Mouse (Mus musculus): ENCODE measurements around the gene Ap1g1. TPM values are rescaled to one million over a fixed set of nuclear protein-coding genes. Genes with fewer than 3 reads are reported as not detected.
A peak's percentile ranks its signal among the peaks of the same experiment; 100 is the strongest.

The Ap1g1 gene
- 34.5 and 37.6 TPM in 2 replicates for polyA plus RNA-seq (2014; fragmentation: Nextera tagmentation; extraction: Ambion mirVana)

DNA sequence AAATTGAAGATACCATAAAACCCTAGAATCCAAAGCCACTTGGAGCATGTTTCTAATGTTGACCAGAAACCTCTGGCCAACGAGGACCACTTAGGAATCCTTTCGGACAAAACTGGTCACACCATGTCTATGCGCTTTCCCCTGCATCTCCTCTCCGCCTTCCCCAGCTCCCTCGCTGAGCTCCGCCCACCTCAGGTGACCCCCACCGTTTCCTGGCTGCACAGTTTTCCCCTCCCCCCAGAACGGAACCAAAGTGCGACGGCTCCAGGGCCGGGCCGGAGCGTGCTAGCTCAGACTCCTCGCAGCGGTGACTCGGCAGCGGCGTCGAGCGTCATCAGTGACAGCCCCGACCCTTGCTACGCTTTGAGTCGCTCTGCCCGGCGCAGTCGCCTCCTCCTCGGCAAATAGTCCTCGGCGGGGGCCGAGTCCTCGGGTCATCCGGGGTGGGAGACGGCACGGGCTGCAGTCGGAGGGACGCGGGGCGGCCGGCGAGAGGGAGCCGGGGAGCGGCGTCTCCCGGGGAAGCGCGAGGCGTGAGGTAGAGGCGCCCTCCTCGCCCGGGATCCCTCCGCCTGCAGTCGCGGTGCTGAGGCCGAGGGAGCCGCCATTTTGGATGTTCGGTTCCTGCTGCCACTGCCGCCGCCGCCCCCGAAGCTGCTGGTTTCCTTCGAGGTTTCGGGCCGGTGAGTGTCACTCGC lies at the start of gene Ap1g1:
Gene Ap1g1 (plus strand): TSS at position 275 of the 698 bp plus-strand sequence.
- Histone ChIP-seq H3K9me3 (ENCODE audit: control insufficient read depth, low read length) (no peaks in the 10 kb centered on the region), H3K4me2 (ENCODE audit: low read length) (peak within 1 kb of the TSS; percentile 93)
- under 1% methylated on average over 54 of the region's 64 CpGs for WGBS

DNA sequence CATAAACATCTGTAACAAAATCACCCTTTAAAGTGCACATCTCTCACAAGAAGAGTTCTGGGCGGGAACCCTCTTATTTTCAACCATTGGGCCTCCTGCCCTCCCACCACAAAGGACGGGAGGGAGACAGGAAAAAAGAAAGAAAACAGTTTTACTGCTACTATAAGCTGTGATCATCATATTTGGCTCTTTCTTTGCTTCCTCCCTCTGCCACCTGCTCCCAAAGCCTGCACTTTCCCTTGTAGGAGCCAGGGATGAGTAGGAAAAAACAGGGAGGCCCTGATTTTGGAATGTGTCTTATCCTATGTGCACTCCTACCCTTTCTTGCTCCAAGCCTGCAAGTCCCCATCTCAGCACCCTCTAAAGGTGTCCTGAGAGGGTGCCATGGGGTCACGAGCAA lies 47.3 kb upstream of the Ap1g1 start:
- DNase-seq (ENCODE audit: low spot score) (no peak), ATAC-seq (replicated peaks; ENCODE audit: low FRiP score, low TSS enrichment, low read depth) (no peak)
- Histone ChIP-seq H3K36me3 (ENCODE audit: control insufficient read depth, insufficient read depth, low read length) (peaks cover 70% of the 10 kb centered on the region), H3K9ac (ENCODE audit: low read length) (no peak overlapping the region), H3K27ac (ENCODE audit: low read depth) (no peak overlapping the region), H3K4me1 (replicated peaks; ENCODE audit: control insufficient read depth, insufficient read depth, low read length) (peaks cover under 1% of the 10 kb centered on the region; the same call in 1 of the 2 replicates), H3K27me3 (replicated peaks; ENCODE audit: control insufficient read depth, insufficient read depth, low read length) (no peaks in the 10 kb centered on the region), H3K4me2 (ENCODE audit: low read length) (no peak overlapping the region), H3K4me3 (ENCODE audit: low read depth, low read length) (no peak overlapping the region), H3K9me3 (ENCODE audit: control insufficient read depth, low read length) (no peaks in the 10 kb centered on the region)
- 75% methylated on average over 3 of the region's 3 CpGs for WGBS

More for the DNA sequence above, at the start of gene Ap1g1:
- Histone ChIP-seq H3K27ac (ENCODE audit: low read depth) (peak within 1 kb of the TSS; percentile 98), H3K4me1 (replicated peaks; ENCODE audit: control insufficient read depth, insufficient read depth, low read length) (peaks cover 16% of the 10 kb centered on the region), H3K4me3 (ENCODE audit: low read depth, low read length) (peak within 1 kb of the TSS; percentile 81), H3K9ac (ENCODE audit: low read length) (peak within 1 kb of the TSS; percentile 94), H3K36me3 (ENCODE audit: control insufficient read depth, insufficient read depth, low read length) (no peaks in the 10 kb centered on the region), H3K27me3 (replicated peaks; ENCODE audit: control insufficient read depth, insufficient read depth, low read length) (0 out of 2 replicates have a peak, but pooled peaks cover 3% of the 10 kb centered on the region)
- DNase-seq (ENCODE audit: low spot score) = peak; percentile 97
- peak; percentile 99 for ATAC-seq (replicated peaks; ENCODE audit: low FRiP score, low TSS enrichment, low read depth)

DNA sequence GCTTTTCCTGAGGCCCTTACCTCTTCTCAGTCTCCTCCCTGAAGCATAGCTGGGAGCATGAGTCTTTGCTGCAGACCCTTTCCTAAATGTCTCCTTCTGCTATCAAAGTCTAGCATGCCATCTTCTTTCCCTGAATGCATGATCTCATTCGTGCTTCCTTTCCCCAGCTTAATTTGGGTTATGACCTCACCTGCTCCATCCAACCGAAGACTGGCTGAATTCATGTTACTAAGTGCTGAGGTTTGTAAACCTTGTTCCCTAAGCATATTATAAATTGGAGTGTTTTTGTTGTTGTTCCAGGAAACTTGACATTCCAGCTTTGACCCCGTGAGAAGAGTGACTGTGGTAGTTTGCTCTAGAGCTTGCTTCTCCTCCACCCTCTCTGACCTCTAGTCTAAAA lies 44.3 kb upstream of the Ap1g1 start:
- no peak for DNase-seq (ENCODE audit: low spot score)
- ATAC-seq (replicated peaks; ENCODE audit: low FRiP score, low TSS enrichment, low read depth) = no peak
- Histone ChIP-seq H3K4me1 (replicated peaks; ENCODE audit: control insufficient read depth, insufficient read depth, low read length) (peaks cover 8% of the 10 kb centered on the region), H3K36me3 (ENCODE audit: control insufficient read depth, insufficient read depth, low read length) (peaks cover 53% of the 10 kb centered on the region), H3K27ac (ENCODE audit: low read depth) (no peak overlapping the region), H3K27me3 (replicated peaks; ENCODE audit: control insufficient read depth, insufficient read depth, low read length) (no peaks in the 10 kb centered on the region), H3K4me2 (ENCODE audit: low read length) (no peak overlapping the region), H3K9ac (ENCODE audit: low read length) (no peak overlapping the region), H3K4me3 (ENCODE audit: low read depth, low read length) (no peak overlapping the region), H3K9me3 (ENCODE audit: control insufficient read depth, low read length) (no peaks in the 10 kb centered on the region)
- WGBS = 83% methylated on average over 3 of the region's 3 CpGs

DNA sequence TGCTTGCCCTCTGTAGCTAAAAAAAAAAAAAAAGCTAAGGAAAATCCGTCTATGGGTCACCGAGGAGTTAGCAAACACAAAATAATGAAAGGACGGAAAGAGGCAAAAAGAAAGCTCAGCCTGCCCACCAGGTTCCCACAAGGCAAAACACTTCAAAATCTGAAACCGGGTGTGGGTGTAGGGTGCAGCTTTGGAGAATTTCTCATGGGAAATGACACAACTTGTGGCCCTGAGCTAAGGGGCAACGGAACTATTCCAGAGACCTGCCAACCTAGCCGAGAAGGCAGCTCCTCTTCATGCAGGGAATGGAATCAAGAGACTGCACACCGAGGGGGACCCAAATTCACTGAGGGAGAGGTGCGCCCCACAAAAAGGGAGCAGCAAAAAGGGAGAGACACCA lies 41.5 kb upstream of the Ap1g1 start:
- H3K36me3 ChIP-seq (ENCODE audit: control insufficient read depth, insufficient read depth, low read length) = peaks cover 30% of the 10 kb centered on the region
- peak overlapping the region; percentile 75 for H3K4me2 ChIP-seq (ENCODE audit: low read length)
- 7% methylated on average over 8 of the region's 8 CpGs for WGBS
- peaks cover 8% of the 10 kb centered on the region for H3K4me1 ChIP-seq (replicated peaks; ENCODE audit: control insufficient read depth, insufficient read depth, low read length)
- peak overlapping the region; percentile 92 for H3K4me3 ChIP-seq (ENCODE audit: low read depth, low read length)
- DNase-seq (ENCODE audit: low spot score) = no peak
- peak; percentile 16; the same call in 1 of the 2 replicates for ATAC-seq (replicated peaks; ENCODE audit: low FRiP score, low TSS enrichment, low read depth)
- no peaks in the 10 kb centered on the region for H3K9me3 ChIP-seq (ENCODE audit: control insufficient read depth, low read length)
- 0 out of 2 replicates have a peak overlapping the region, but pooled peaks have one; percentile 79 for H3K27ac ChIP-seq (ENCODE audit: low read depth)
- no peaks in the 10 kb centered on the region for H3K27me3 ChIP-seq (replicated peaks; ENCODE audit: control insufficient read depth, insufficient read depth, low read length)
- H3K9ac ChIP-seq (ENCODE audit: low read length) = peak overlapping the region; percentile 98

DNA sequence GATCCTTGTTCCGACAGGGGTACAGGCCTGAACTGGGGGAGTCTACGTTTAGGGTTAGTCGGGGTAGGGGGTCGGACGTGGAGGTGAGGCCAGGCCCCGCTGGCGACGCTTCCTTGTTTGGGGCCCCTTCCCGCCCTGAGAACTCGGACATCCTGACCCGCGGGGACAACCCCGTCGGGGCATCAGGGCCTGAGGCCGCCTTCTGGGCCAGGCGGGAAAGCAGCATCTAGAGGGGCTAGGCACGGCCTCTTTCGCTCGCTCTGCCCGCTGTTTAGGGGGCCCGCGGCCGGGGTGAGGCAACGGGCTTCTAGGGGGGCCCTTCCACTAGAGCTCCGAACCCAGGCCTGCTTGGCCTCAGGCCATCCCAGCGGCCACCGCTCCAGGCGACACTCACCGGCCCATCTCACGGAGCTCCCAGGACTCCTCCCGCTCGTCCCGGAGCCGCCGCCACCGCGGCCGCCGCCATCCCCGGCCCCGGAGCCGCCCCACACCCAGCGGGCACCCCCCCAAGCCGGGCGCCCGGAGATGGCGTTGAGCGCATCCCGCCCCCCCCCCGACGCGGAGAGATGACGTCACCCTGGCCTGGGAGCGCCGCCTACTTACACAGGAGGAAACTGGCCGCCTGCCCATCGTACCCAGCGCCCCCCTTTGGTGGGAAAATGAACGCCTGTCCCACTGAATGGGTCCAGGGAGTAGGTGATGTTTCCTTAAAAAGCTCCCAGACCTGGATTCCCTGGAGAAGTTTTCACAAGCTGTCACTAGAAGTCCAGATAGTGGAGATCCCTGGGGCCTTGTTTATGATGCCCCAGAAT lies 40.9 kb upstream of the Ap1g1 start, which contains the start of gene Atxn1l:
Gene Atxn1l (minus strand): TSS at position 503 of the 812 bp plus-strand sequence.
- ATAC-seq (replicated peaks; ENCODE audit: low FRiP score, low TSS enrichment, low read depth) (peak; percentile 90), DNase-seq (ENCODE audit: low spot score) (peak; percentile 98)
- H3K27ac ChIP-seq (ENCODE audit: low read depth) = peak within 1 kb of the TSS; percentile 79
- H3K36me3 ChIP-seq (ENCODE audit: control insufficient read depth, insufficient read depth, low read length) = peaks cover 24% of the 10 kb centered on the region
- no peaks in the 10 kb centered on the region for H3K27me3 ChIP-seq (replicated peaks; ENCODE audit: control insufficient read depth, insufficient read depth, low read length)
- peak within 1 kb of the TSS; percentile 92 for H3K4me3 ChIP-seq (ENCODE audit: low read depth, low read length)
- WGBS = under 1% methylated on average over 44 of the region's 59 CpGs
- peaks cover 8% of the 10 kb centered on the region for H3K4me1 ChIP-seq (replicated peaks; ENCODE audit: control insufficient read depth, insufficient read depth, low read length)
- H3K4me2 ChIP-seq (ENCODE audit: low read length) = peak within 1 kb of the TSS; percentile 75
- H3K9ac ChIP-seq (ENCODE audit: low read length) = peak within 1 kb of the TSS; percentile 98
- H3K9me3 ChIP-seq (ENCODE audit: control insufficient read depth, low read length) = no peaks in the 10 kb centered on the region

DNA sequence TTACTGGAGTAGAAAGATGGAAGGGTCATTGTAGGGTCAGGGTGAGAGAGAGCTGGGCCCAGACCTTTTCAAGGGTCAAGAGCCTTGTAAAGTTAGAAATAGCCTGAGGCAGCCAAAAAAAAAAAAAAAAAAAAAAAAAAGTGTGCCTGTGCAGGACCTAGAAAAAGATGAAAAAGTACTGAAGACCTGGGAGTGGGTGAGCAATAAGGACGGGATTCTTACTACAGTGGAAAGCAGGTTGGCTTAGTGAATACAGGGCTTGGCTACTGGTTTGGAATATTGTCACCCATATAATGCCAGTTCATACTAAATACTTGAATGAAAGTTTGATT lies 40.3 kb upstream of the Ap1g1 start:
- ATAC-seq (replicated peaks; ENCODE audit: low FRiP score, low TSS enrichment, low read depth) (no peak), DNase-seq (ENCODE audit: low spot score) (no peak)
- H3K27ac ChIP-seq (ENCODE audit: low read depth) = peak overlapping the region; percentile 79; the same call in 1 of the 2 replicates
- H3K27me3 ChIP-seq (replicated peaks; ENCODE audit: control insufficient read depth, insufficient read depth, low read length) = no peaks in the 10 kb centered on the region
- H3K4me1 ChIP-seq (replicated peaks; ENCODE audit: control insufficient read depth, insufficient read depth, low read length) = peaks cover 8% of the 10 kb centered on the region
- peak overlapping the region; percentile 98; the same call in 1 of the 2 replicates for H3K9ac ChIP-seq (ENCODE audit: low read length)
- no peaks in the 10 kb centered on the region for H3K9me3 ChIP-seq (ENCODE audit: control insufficient read depth, low read length)
- peak overlapping the region; percentile 75 for H3K4me2 ChIP-seq (ENCODE audit: low read length)
- H3K4me3 ChIP-seq (ENCODE audit: low read depth, low read length) = peak overlapping the region; percentile 92
- H3K36me3 ChIP-seq (ENCODE audit: control insufficient read depth, insufficient read depth, low read length) = peaks cover 18% of the 10 kb centered on the region
- WGBS = 69% methylated on average over 1 of the region's 1 CpGs

DNA sequence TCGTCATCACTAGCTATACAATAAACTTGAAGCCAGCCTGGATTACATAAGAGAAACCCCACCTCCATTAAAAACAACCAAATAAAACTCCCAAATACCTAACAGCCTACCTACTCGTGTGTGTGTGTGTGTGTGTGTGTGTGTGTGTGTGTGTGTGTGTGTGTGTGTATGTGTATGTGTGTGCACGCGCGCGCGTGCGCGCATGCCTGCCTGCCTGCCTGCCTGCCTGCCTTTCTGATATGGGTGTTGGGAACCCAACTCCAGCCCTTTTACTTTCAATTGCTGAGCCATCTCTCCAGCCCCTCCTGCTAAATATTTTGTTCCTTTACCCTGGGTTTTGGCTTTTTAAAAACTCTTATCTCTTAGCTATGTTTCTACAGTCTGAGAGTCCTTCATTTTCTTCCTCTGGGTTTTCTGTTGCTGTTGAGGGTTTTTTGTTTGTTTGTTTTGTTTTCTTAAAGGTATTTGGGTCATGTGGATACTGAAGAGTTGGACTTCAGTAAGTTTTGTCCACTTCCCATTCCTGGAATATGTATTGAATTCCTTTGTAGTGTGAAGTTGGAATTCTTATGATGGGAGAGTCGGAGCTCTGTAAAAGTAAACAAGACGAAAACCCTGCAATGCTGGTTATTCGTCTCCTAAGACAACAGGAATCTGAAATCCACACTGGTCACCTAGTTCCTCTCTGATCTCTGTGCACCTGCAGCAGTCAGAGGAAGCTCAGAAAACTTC lies 30.7 kb upstream of the Ap1g1 start:
- H3K27me3 ChIP-seq (replicated peaks; ENCODE audit: control insufficient read depth, insufficient read depth, low read length) = no peaks in the 10 kb centered on the region
- no peak overlapping the region for H3K9ac ChIP-seq (ENCODE audit: low read length)
- H3K36me3 ChIP-seq (ENCODE audit: control insufficient read depth, insufficient read depth, low read length) = no peaks in the 10 kb centered on the region
- ATAC-seq (replicated peaks; ENCODE audit: low FRiP score, low TSS enrichment, low read depth) (no peak), DNase-seq (ENCODE audit: low spot score) (no peak)
- no peak overlapping the region for H3K4me3 ChIP-seq (ENCODE audit: low read depth, low read length)
- H3K4me1 ChIP-seq (replicated peaks; ENCODE audit: control insufficient read depth, insufficient read depth, low read length) = no peaks in the 10 kb centered on the region
- H3K4me2 ChIP-seq (ENCODE audit: low read length) = no peak overlapping the region
- 73% methylated on average over 12 of the region's 12 CpGs for WGBS
- no peak overlapping the region for H3K27ac ChIP-seq (ENCODE audit: low read depth)
- no peaks in the 10 kb centered on the region for H3K9me3 ChIP-seq (ENCODE audit: control insufficient read depth, low read length)

DNA sequence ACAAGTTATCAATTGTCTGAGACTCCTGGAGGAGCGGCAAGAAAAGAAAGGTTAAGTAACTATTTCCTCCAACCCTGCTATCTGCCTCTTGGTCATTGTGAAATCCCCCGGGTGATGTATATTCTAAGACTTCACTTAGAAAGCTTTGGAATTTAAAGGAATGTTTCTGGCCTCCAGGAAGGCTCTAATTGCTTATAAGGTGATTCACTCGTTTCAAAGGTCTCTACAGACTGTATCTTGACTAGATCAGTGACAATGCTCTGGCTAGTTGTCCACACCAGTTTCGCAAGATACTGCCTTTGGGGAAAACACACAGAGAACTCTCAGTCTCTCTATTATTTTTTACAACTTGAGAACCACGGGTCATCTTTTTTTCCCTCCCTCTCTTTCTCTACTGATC lies 28.1 kb upstream of the Ap1g1 start:
- no peak for ATAC-seq (replicated peaks; ENCODE audit: low FRiP score, low TSS enrichment, low read depth)
- 51% methylated on average over 5 of the region's 5 CpGs for WGBS
- Histone ChIP-seq H3K36me3 (ENCODE audit: control insufficient read depth, insufficient read depth, low read length) (no peaks in the 10 kb centered on the region), H3K4me3 (ENCODE audit: low read depth, low read length) (no peak overlapping the region), H3K27me3 (replicated peaks; ENCODE audit: control insufficient read depth, insufficient read depth, low read length) (no peaks in the 10 kb centered on the region), H3K9me3 (ENCODE audit: control insufficient read depth, low read length) (no peaks in the 10 kb centered on the region), H3K9ac (ENCODE audit: low read length) (no peak overlapping the region), H3K27ac (ENCODE audit: low read depth) (no peak overlapping the region), H3K4me1 (replicated peaks; ENCODE audit: control insufficient read depth, insufficient read depth, low read length) (no peaks in the 10 kb centered on the region), H3K4me2 (ENCODE audit: low read length) (no peak overlapping the region)
- no peak for DNase-seq (ENCODE audit: low spot score)
